8 mouse cellular contexts compared by ENCODE assay signal in genomic region chr9:107567702-107568319, GRCm38 (mm10). TPM values are rescaled to one million over a fixed set of nuclear protein-coding genes. Genes with fewer than 3 reads are reported as not detected.
DNase-seq lines count a peak whose midpoint lies in the region; ATAC-seq and TF ChIP-seq lines count a peak whose summit lies in the region.

TSS of gene Hyal2 (plus strand) at chr9:107567945.

- H3K79me2 ChIP-seq in C2C12 (ENCODE audit: control insufficient read depth, insufficient read depth): peaks cover 26% of the 10 kb centered on the region

- no peaks in the 10 kb centered on the region for H3K27me3 ChIP-seq in C2C12 (ENCODE audit: control insufficient read depth, insufficient read depth, insufficient read length)
- no peaks in the 10 kb centered on the region for H3K27me3 ChIP-seq in forebrain, postnatal 0 days (ENCODE audit: insufficient read depth, low read length)
- no peaks in the 10 kb centered on the region for H3K27me3 ChIP-seq in hindbrain, embryonic 13.5 days
- H3K27me3 ChIP-seq in midbrain, embryonic 10.5 days (ENCODE audit: low read depth, poor library complexity, severe bottlenecking): no peaks in the 10 kb centered on the region

- H3K27ac ChIP-seq in forebrain, postnatal 0 days (ENCODE audit: low read depth, low read length): peak within 1 kb of the TSS; percentile 89
- peak within 1 kb of the TSS; percentile 85 for H3K27ac ChIP-seq in hindbrain, embryonic 13.5 days
- H3K27ac ChIP-seq in midbrain, embryonic 10.5 days (replicated peaks): peak within 1 kb of the TSS; percentile 98

- H3K4me2 ChIP-seq in forebrain, postnatal 0 days (ENCODE audit: low read depth): peak within 1 kb of the TSS; percentile 76
- H3K4me2 ChIP-seq in hindbrain, embryonic 13.5 days: peak within 1 kb of the TSS; percentile 93

- no peak for TF ChIP-seq CTCF in C2C12 (IDR thresholded peaks at IDR 0.05; ENCODE audit: control insufficient read depth, insufficient read depth, insufficient read length)
- no peak for TF ChIP-seq CTCF in forebrain, postnatal 0 days (IDR thresholded peaks at IDR 0.05; ENCODE audit: low read depth)

- H3K79me3 ChIP-seq in C2C12 (ENCODE audit: low read depth): peaks cover 12% of the 10 kb centered on the region

- H3K9me3 ChIP-seq in forebrain, postnatal 0 days (ENCODE audit: low read length): no peaks in the 10 kb centered on the region
- H3K9me3 ChIP-seq in hindbrain, embryonic 13.5 days: no peaks in the 10 kb centered on the region
- no peaks in the 10 kb centered on the region for H3K9me3 ChIP-seq in midbrain, embryonic 10.5 days (replicated peaks)

- DNase-seq in adrenal gland, adult (ENCODE audit: inconsistent age in 2 of 2, low spot score in 1 of 2): peak; percentile 76 to 83
- DNase-seq in forebrain, postnatal 0 days: no peak
- DNase-seq in left cerebral cortex, postnatal 14 days (ENCODE audit: low spot score in 2 of 2): no peak
- DNase-seq in midbrain, embryonic 10.5 days (ENCODE audit: low spot score): peak; percentile 31
- no peak for DNase-seq in cerebellum, adult 9-10 months
- DNase-seq in testis, postnatal 10 days (ENCODE audit: low spot score): no peak

- H3ac ChIP-seq in C2C12 (ENCODE audit: control insufficient read depth, insufficient read length, low read depth): peak within 1 kb of the TSS; percentile 78

- WGBS in forebrain, postnatal 0 days: 9% methylated on average over 18 of the region's 18 CpGs
- WGBS in hindbrain, embryonic 13.5 days: 7% methylated on average over 18 of the region's 18 CpGs
- 3% methylated on average over 18 of the region's 18 CpGs for WGBS in midbrain, embryonic 10.5 days

- no peak for ATAC-seq in forebrain, postnatal 0 days
- no peak for ATAC-seq in hindbrain, embryonic 13.5 days (ENCODE audit: low FRiP score)

- H3K4me1 ChIP-seq in forebrain, postnatal 0 days (ENCODE audit: insufficient read depth): peaks cover 33% of the 10 kb centered on the region
- H3K4me1 ChIP-seq in hindbrain, embryonic 13.5 days (replicated peaks): peaks cover 64% of the 10 kb centered on the region
- peaks cover 84% of the 10 kb centered on the region for H3K4me1 ChIP-seq in midbrain, embryonic 10.5 days

- H3K4me3 ChIP-seq in C2C12 (ENCODE audit: insufficient read depth, poor library complexity, severe bottlenecking): peak within 1 kb of the TSS; percentile 66
- peak within 1 kb of the TSS; percentile 63 for H3K4me3 ChIP-seq in forebrain, postnatal 0 days (ENCODE audit: low read depth, low read length)
- H3K4me3 ChIP-seq in hindbrain, embryonic 13.5 days: peak within 1 kb of the TSS; percentile 92
- peak within 1 kb of the TSS; percentile 89 for H3K4me3 ChIP-seq in midbrain, embryonic 10.5 days

- intact Hi-C loops in left cerebral cortex, postnatal 14 days (cut with DNase I): no loop called here

- peak within 1 kb of the TSS; percentile 69 for H3K9ac ChIP-seq in forebrain, postnatal 0 days
- peak within 1 kb of the TSS; percentile 94 for H3K9ac ChIP-seq in hindbrain, embryonic 13.5 days

- peaks cover 13% of the 10 kb centered on the region for H3K36me3 ChIP-seq in C2C12 (ENCODE audit: control insufficient read depth, insufficient read depth)
- H3K36me3 ChIP-seq in forebrain, postnatal 0 days (ENCODE audit: insufficient read depth): peaks cover 31% of the 10 kb centered on the region
- H3K36me3 ChIP-seq in hindbrain, embryonic 13.5 days: peaks cover 42% of the 10 kb centered on the region
- peaks cover 54% of the 10 kb centered on the region for H3K36me3 ChIP-seq in midbrain, embryonic 10.5 days

TF ChIP-seq in C2C12, 6 proteins besides CTCF, POLR2A, EP300 and RAD21:
- TF ChIP-seq MAX (IDR thresholded peaks at IDR 0.05) (no peak), MYOD1 (IDR thresholded peaks at IDR 0.05; ENCODE audit: control insufficient read depth, insufficient read length, low read depth) (no peak), MYOG (IDR thresholded peaks at IDR 0.05; ENCODE audit: control insufficient read depth, extremely low read depth, insufficient read length) (no peak), USF1 (IDR thresholded peaks at IDR 0.05; ENCODE audit: low read depth) (no peak), CEBPB (IDR thresholded peaks at IDR 0.05; ENCODE audit: low read depth) (no peak), FOSL1 (IDR thresholded peaks at IDR 0.05; ENCODE audit: insufficient read depth, low read length, poor library complexity, severe bottlenecking) (no peak)

RNA-seq across cellular contexts. Expression of gene Hyal2, which starts in this region (rescaled TPM):
- polyA plus RNA-seq in C2C12 (2012; fragmentation: generic; extraction: Trizol): 59.7 TPM
- 48.5 and 51.5 TPM in 2 replicates for total RNA-seq in forebrain, postnatal 0 days (2014; rRNA removed)
- polyA plus RNA-seq in forebrain, postnatal 0 days (2015; fragmentation: Nextera tagmentation; extraction: Ambion mirVana): 42.2 and 43.1 TPM in 2 replicates
- polyA plus RNA-seq in hindbrain, embryonic 13.5 days (2015; fragmentation: Nextera tagmentation; extraction: Ambion mirVana): 80.4 and 87.1 TPM in 2 replicates
- total RNA-seq in left cerebral cortex, postnatal 14 days (2021): 10 to 100 TPM; 13.0 to 16.2 TPM
- polyA plus RNA-seq in midbrain, embryonic 10.5 days (2016; fragmentation: Nextera tagmentation; extraction: Ambion mirVana): 143 and 150 TPM in 2 replicates

Comparison
In these comparisons a context has a peak if more than half of its experiments do, and no peak if none do; other contexts are left out.
1. DNase-seq: peak in adrenal gland, adult (2 of 2) and midbrain, embryonic 10.5 days (single experiment); none in forebrain, postnatal 0 days (single experiment), left cerebral cortex, postnatal 14 days (0 of 2), cerebellum, adult 9-10 months (single experiment) and testis, postnatal 10 days (single experiment).
2. Peak in every context shown above with its lines, with median percentiles within 50 percentile points of each other: H3K4me3 ChIP-seq and H3K27ac ChIP-seq.